ENCODE assay signal across 8 mouse cellular contexts in genomic region chr11:59839459-59840126, GRCm38 (mm10). TPM values are rescaled to one million over a fixed set of nuclear protein-coding genes. Genes with fewer than 3 reads are reported as not detected.
A peak's percentile ranks its signal among the peaks of the same experiment; 100 is the strongest.
DNase-seq lines count a peak whose midpoint lies in the region; ATAC-seq and TF ChIP-seq lines count a peak whose summit lies in the region.

Gene Cops3 (minus strand): TSS chr11:59839838.

- peak; percentile 78; the same call in 1 of the 2 replicates for TF ChIP-seq EP300 in heart, adult 2 months (IDR thresholded peaks at IDR 0.05; ENCODE audit: insufficient read depth, low read depth, low read length)

- peaks cover 3% of the 10 kb centered on the region; the same call in 1 of the 2 replicates for H3K79me2 ChIP-seq in heart, adult 2 months (replicated peaks; ENCODE audit: control insufficient read depth, insufficient read depth, low read length)

- peak within 1 kb of the TSS; percentile 96 for H3K4me3 ChIP-seq in embryonic facial prominence, embryonic 14.5 days (ENCODE audit: low read depth, low read length)
- H3K4me3 ChIP-seq in heart, adult 2 months = peak within 1 kb of the TSS; percentile 96
- peak within 1 kb of the TSS; percentile 95 for H3K4me3 ChIP-seq in limb, embryonic 13.5 days
- peak within 1 kb of the TSS; percentile 69 for H3K4me3 ChIP-seq in midbrain, embryonic 16.5 days (ENCODE audit: low read depth, low read length)

- ATAC-seq in embryonic facial prominence, embryonic 14.5 days (ENCODE audit: low read depth) = peak; percentile 97
- ATAC-seq in limb, embryonic 13.5 days (ENCODE audit: low FRiP score, low read depth) = peak; percentile 97
- peak; percentile 98 for ATAC-seq in midbrain, embryonic 16.5 days

- peak; percentile 98 for DNase-seq in 3T3-L1 (ENCODE audit: low read depth, low spot score)
- peak; percentile 82 to 91 for DNase-seq in adrenal gland, postnatal 4 days (ENCODE audit: low spot score in 2 of 2)
- peak; percentile 99 for DNase-seq in embryonic facial prominence, embryonic 14.5 days (ENCODE audit: low spot score)
- peak; percentile 94 to 97 for DNase-seq in heart, adult 2 months
- peak; percentile 96 to 97 for DNase-seq in kidney, adult 8-10 months
- peak; percentile 93 to 96 for DNase-seq in spleen, postnatal 10 days (ENCODE audit: low spot score in 2 of 2)

- intact Hi-C loops in heart, adult 2 months (cut with DNase I) = no loop called here

- no peaks in the 10 kb centered on the region for H3K27me3 ChIP-seq in embryonic facial prominence, embryonic 14.5 days (replicated peaks; ENCODE audit: control insufficient read depth, insufficient read depth, low read length)
- H3K27me3 ChIP-seq in heart, adult 2 months (ENCODE audit: control insufficient read depth, insufficient read depth, low read length) = no peaks in the 10 kb centered on the region
- no peaks in the 10 kb centered on the region for H3K27me3 ChIP-seq in limb, embryonic 13.5 days
- H3K27me3 ChIP-seq in midbrain, embryonic 16.5 days (ENCODE audit: control insufficient read depth, insufficient read depth, low read depth, low read length) = no peaks in the 10 kb centered on the region

- H3K4me2 ChIP-seq in embryonic facial prominence, embryonic 14.5 days (ENCODE audit: low read depth, low read length) = peak within 1 kb of the TSS; percentile 74
- peak within 1 kb of the TSS; percentile 67 for H3K4me2 ChIP-seq in limb, embryonic 13.5 days (replicated peaks)
- H3K4me2 ChIP-seq in midbrain, embryonic 16.5 days (ENCODE audit: low read length) = peak within 1 kb of the TSS; percentile 78

- H3K27ac ChIP-seq in embryonic facial prominence, embryonic 14.5 days (replicated peaks; ENCODE audit: low read depth, low read length) = peak within 1 kb of the TSS; percentile 99
- H3K27ac ChIP-seq in heart, adult 2 months = peak within 1 kb of the TSS; percentile 98
- peak within 1 kb of the TSS; percentile 98 for H3K27ac ChIP-seq in limb, embryonic 13.5 days
- peak within 1 kb of the TSS; percentile 96 for H3K27ac ChIP-seq in midbrain, embryonic 16.5 days (ENCODE audit: low read length)

- peak within 1 kb of the TSS; percentile 97 for H3K9ac ChIP-seq in embryonic facial prominence, embryonic 14.5 days (ENCODE audit: low read depth, low read length)
- peak within 1 kb of the TSS; percentile 92 for H3K9ac ChIP-seq in heart, adult 2 months (ENCODE audit: low read depth, low read length)
- peak within 1 kb of the TSS; percentile 96 for H3K9ac ChIP-seq in limb, embryonic 13.5 days
- peak within 1 kb of the TSS; percentile 81 for H3K9ac ChIP-seq in midbrain, embryonic 16.5 days (ENCODE audit: low read depth, low read length)

- no peak for TF ChIP-seq CTCF in heart, adult 2 months (IDR thresholded peaks at IDR 0.05)

- H3K36me3 ChIP-seq in embryonic facial prominence, embryonic 14.5 days (ENCODE audit: control insufficient read depth, insufficient read depth, low read length) = peaks cover 29% of the 10 kb centered on the region
- peaks cover 12% of the 10 kb centered on the region for H3K36me3 ChIP-seq in heart, adult 2 months (ENCODE audit: control insufficient read depth, insufficient read depth, low read length)
- peaks cover 23% of the 10 kb centered on the region for H3K36me3 ChIP-seq in limb, embryonic 13.5 days
- peaks cover 2% of the 10 kb centered on the region; the same call in 1 of the 2 replicates for H3K36me3 ChIP-seq in midbrain, embryonic 16.5 days (ENCODE audit: control insufficient read depth, insufficient read depth, low read length)

- TF ChIP-seq POLR2A in heart, adult 2 months (IDR thresholded peaks at IDR 0.05; ENCODE audit: insufficient read depth, low read depth, low read length) = peak; percentile 84

- no peaks in the 10 kb centered on the region for H3K9me3 ChIP-seq in embryonic facial prominence, embryonic 14.5 days (ENCODE audit: control insufficient read depth, low read length)
- H3K9me3 ChIP-seq in limb, embryonic 13.5 days = no peaks in the 10 kb centered on the region
- H3K9me3 ChIP-seq in midbrain, embryonic 16.5 days (replicated peaks; ENCODE audit: control insufficient read depth, low read length, poor library complexity, severe bottlenecking) = no peaks in the 10 kb centered on the region

- under 1% methylated on average over 37 of the region's 43 CpGs for WGBS in embryonic facial prominence, embryonic 14.5 days
- under 1% methylated on average over 43 of the region's 43 CpGs for WGBS in heart, adult 2 months
- WGBS in limb, embryonic 13.5 days = under 1% methylated on average over 43 of the region's 43 CpGs
- under 1% methylated on average over 30 of the region's 43 CpGs for WGBS in midbrain, embryonic 16.5 days

- peaks cover 14% of the 10 kb centered on the region for H3K4me1 ChIP-seq in embryonic facial prominence, embryonic 14.5 days (ENCODE audit: control insufficient read depth, insufficient read depth, low read length)
- peaks cover 4% of the 10 kb centered on the region for H3K4me1 ChIP-seq in heart, adult 2 months (ENCODE audit: control insufficient read depth, insufficient read depth, low read length)
- H3K4me1 ChIP-seq in limb, embryonic 13.5 days = peaks cover 26% of the 10 kb centered on the region
- peaks cover 24% of the 10 kb centered on the region for H3K4me1 ChIP-seq in midbrain, embryonic 16.5 days (ENCODE audit: control insufficient read depth, insufficient read depth, low read length)

RNA-seq across cellular contexts. Expression of gene Cops3, which starts in this region (rescaled TPM):
- 100 to 1,000 TPM; 113 to 118 TPM for total RNA-seq in adrenal gland, postnatal 4 days (2021)
- 180 and 198 TPM in 2 replicates for polyA plus RNA-seq in embryonic facial prominence, embryonic 14.5 days (2014; fragmentation: Nextera tagmentation; extraction: Ambion mirVana)
- 10 to 100 TPM; 67.7 to 75.5 TPM for total RNA-seq in heart, adult 2 months (2021)
- polyA plus RNA-seq in heart, adult 2 months (2012; rRNA removed) = 28.4 and 47.8 TPM in 2 replicates
- 219 and 228 TPM in 2 replicates for polyA plus RNA-seq in limb, embryonic 13.5 days (2015; fragmentation: Nextera tagmentation; extraction: Ambion mirVana)
- polyA plus RNA-seq in midbrain, embryonic 16.5 days (2015; fragmentation: Nextera tagmentation; extraction: Ambion mirVana) = 174 and 180 TPM in 2 replicates

Comparison
In these comparisons a context has a peak if more than half of its experiments do, and no peak if none do; other contexts are left out.
1. Peak in every context shown above with its lines: DNase-seq, ATAC-seq, H3K4me3 ChIP-seq and H3K27ac ChIP-seq.